Mouse (Mus musculus) C2C12 (cell line): ENCODE data around the gene Six3. TPM values are rescaled to one million over a fixed set of nuclear protein-coding genes. Genes with fewer than 3 reads are reported as not detected.

Experiments
- H3K27me3 ChIP-seq: one replicate; pipeline ENCODE4 v1.6.1; 2011; ENCODE audit not compliant: control insufficient read depth, insufficient read depth, insufficient read length
- H3K36me3 ChIP-seq: one replicate; pipeline ENCODE4 v1.6.1; 2011; ENCODE audit not compliant: control insufficient read depth, insufficient read depth
- H3K4me3 ChIP-seq: one replicate; pipeline ENCODE4 v1.5.1; 2011; ENCODE audit warnings: mild to moderate bottlenecking, control low read depth; ENCODE audit not compliant: poor library complexity, insufficient read depth, severe bottlenecking
- H3K79me2 ChIP-seq: one replicate; pipeline ENCODE4 v1.6.1; 2011; ENCODE audit not compliant: control insufficient read depth, insufficient read depth
- H3K79me3 ChIP-seq: one replicate; pipeline ENCODE4 v1.6.1; 2011; ENCODE audit warnings: low read depth, control low read depth
- H3ac ChIP-seq: one replicate; pipeline ENCODE3; 2011; ENCODE audit warnings: low read depth; ENCODE audit not compliant: control insufficient read depth, insufficient read length
- CEBPB ChIP-seq: IDR thresholded peaks from one replicate; pipeline ENCODE4 v1.6.1; 2011; ENCODE audit warnings: low read depth, mild to moderate bottlenecking, control low read depth, moderate library complexity
- CTCF ChIP-seq: IDR thresholded peaks from one replicate; pipeline ENCODE4 v1.5.1; 2011; ENCODE audit not compliant: control insufficient read depth, insufficient read depth, insufficient read length
- FOSL1 ChIP-seq: IDR thresholded peaks from one replicate; pipeline ENCODE4 v1.8.0; 2011; ENCODE audit warnings: mild to moderate bottlenecking, low read length; ENCODE audit not compliant: poor library complexity, insufficient read depth, severe bottlenecking
- MAX ChIP-seq: IDR thresholded peaks from one replicate; pipeline ENCODE4 v1.6.1; 2011; ENCODE audit warnings: mild to moderate bottlenecking, control low read depth
- MYOD1 ChIP-seq: IDR thresholded peaks from one replicate; pipeline ENCODE4 v1.6.1; 2011; ENCODE audit warnings: low read depth; ENCODE audit not compliant: control insufficient read depth, insufficient read length
- MYOG ChIP-seq: IDR thresholded peaks from one replicate; pipeline ENCODE4 v1.6.1; 2011; ENCODE audit not compliant: control insufficient read depth, insufficient read length; ENCODE audit errors: extremely low read depth
- USF1 ChIP-seq: IDR thresholded peaks from one replicate; pipeline ENCODE4 v1.6.1; 2011; ENCODE audit warnings: low read depth, mild to moderate bottlenecking, control low read depth, moderate library complexity
- polyA plus RNA-seq: library from polyadenylated mRNA; unstranded; fragments of >200 nt; fragmentation: generic; extraction: Trizol; gene quantifications from one replicate; pipeline ENCODE4 v1.2.1, GENCODE M21; 2012; ENCODE audit warnings: missing spikeins

Six3 gene
- polyA plus RNA-seq, 1 experiment: not detected

DNA sequence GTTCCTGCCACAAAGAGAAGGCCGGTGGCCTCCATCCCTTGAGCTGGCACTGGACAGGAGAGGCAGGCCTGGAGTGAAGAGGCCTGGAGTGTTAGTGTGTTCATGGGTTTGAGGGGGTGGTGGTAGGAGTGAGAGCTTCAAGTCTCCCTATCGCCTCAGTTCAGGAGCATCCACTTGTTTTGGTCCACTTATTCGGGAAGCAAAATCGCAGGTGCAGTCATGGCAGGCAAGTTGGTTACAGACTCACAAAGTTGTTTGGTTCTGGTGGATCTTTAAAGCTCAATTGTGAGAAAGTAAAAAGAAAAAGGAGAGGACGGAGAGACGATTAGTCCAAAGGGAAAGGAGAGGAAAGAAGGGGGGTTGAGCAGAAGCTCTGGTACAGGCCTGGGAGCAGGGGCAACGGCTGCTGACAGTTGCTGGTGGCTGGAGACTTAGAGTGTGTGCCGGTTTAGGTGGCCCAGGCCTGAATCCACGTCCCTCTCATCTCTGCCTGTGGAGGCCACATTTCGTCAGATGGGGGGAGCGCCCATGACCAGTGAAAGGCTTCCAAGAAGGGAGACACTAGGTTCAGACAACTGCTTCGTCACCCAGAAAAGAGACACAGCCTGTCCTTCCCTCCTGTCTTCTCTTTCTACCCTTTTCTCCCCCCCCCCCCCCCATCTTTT lies 9.2 kb downstream of the Six3 start:
- H3K79me3 ChIP-seq: no peaks in the 10 kb centered on the region
- H3K36me3 ChIP-seq: no peaks in the 10 kb centered on the region
- H3ac ChIP-seq: no peak overlapping the region
- no peak overlapping the region for H3K4me3 ChIP-seq
- no peaks in the 10 kb centered on the region for H3K79me2 ChIP-seq
- TF ChIP-seq CEBPB (no peak), FOSL1 (no peak), MYOD1 (no peak), CTCF (no peak), USF1 (no peak), MAX (no peak)
- H3K27me3 ChIP-seq: peaks cover 79% of the 10 kb centered on the region

DNA sequence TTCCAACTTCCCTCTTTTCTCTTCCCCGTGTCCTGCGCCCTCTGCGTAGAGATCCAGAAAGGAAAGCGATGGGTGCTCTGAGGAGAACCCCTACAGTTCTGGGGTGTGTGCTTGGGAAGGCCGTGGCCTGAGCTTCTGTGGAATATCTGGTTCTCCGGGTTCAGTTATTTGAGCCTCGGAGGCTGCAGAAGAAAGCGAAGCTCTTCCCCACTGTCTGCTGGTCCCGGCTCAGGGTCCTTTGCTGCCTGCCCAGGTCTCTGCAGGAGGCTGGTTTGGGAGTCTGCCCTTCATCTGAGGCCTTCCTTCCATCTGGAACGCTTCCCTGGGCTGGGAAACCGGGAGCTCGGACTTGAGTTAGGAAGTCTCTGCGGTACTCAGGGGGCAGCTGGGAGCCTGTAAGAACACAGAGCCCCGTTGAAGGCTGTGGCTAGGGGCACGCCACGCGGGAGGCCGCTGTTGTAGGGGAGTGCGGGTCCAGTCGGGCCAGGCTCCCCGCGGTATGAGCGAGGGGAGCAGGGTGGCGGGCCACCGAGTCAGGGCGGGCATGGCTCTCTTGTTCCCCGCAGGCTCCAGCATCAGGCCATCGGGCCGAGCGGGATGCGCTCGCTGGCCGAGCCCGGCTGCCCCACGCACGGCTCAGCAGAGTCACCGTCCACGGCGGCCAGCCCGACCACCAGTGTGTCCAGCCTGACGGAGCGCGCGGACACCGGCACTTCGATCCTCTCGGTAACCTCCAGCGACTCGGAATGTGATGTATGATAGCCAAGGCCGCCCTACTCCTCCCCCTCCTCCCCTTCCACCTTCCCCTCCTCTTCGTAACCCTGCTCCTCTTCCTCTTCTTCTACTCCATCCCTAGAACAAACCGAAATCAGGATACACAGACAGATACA lies 10.0 kb downstream of the Six3 start:
- Histone ChIP-seq H3K79me2 (no peaks in the 10 kb centered on the region), H3ac (no peak overlapping the region), H3K36me3 (no peaks in the 10 kb centered on the region), H3K27me3 (peaks cover 74% of the 10 kb centered on the region), H3K4me3 (no peak overlapping the region), H3K79me3 (no peaks in the 10 kb centered on the region)
- TF ChIP-seq FOSL1 (no peak), CEBPB (no peak)

DNA sequence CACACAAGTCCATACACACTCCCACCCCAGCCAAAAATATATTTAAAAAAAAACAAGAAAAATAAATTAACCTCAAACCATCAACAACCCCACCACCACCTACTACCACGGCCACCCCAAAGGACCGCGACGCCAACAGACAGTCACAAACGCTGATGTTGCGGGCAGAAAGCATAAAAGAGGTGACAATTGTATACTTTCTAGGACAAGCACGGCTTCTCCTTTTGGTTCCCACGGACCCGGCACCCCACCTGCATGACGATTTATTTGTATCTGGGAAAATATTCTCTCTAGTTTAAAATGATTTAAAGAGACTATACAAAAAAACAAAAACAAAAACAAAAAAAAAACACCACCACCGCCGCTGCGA lies 10.6 kb downstream of the Six3 start:
- H3K36me3 ChIP-seq: no peaks in the 10 kb centered on the region
- H3K27me3 ChIP-seq: peaks cover 74% of the 10 kb centered on the region
- no peak overlapping the region for H3K4me3 ChIP-seq
- H3K79me3 ChIP-seq: no peaks in the 10 kb centered on the region
- no peak overlapping the region for H3ac ChIP-seq
- TF ChIP-seq FOSL1 (no peak), MYOD1 (no peak), MAX (no peak), USF1 (no peak), CEBPB (no peak), CTCF (no peak), MYOG (no peak)
- H3K79me2 ChIP-seq: no peaks in the 10 kb centered on the region

DNA sequence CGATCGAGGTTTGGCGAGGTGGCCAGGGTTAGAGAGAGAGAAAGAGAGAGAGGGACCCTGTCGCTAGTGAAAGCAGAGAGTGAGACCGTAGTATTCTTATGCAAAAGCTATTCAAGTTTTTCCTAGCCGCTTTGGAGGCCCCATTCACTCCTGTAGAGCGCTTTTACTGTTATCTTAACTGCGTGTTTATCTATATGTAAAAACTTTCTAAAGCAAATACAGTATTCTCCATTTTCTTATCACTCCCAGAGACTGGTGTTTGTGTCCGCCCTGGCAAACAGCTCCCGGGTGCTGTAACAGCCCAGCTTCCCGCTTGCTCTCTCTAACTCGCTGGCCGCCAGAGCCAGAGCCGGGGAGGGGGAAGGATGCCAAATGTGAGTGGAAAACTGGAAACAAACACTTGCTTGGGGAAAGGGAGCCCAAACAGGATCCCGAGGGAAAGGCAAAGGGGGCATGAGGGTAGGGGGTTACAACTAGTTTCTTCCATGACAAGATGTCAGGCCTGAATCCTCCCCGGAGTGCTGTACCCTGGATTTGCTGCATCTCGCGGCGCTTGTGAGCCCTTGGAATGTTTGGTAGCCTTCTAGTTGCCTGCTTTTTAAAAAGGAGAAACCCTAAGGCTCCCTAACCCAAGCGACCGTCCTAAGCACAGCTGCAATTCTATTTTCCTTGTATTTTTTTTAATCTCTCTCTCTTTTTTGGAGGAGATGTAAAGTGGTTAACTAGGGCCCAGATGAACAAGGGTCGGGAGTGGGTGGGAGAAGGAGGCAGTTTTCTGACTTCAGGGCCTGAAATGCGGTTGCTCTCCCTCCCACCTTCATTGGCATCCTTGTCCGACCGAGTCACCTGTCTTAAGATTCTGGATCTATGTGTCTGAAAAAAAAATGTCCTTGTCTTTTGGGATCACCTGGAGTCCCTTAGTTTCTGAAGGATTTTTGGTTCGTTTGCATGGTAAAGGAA lies 11.9 kb downstream of the Six3 start:
- H3ac ChIP-seq: no peak overlapping the region
- no peaks in the 10 kb centered on the region for H3K36me3 ChIP-seq
- H3K79me2 ChIP-seq: no peaks in the 10 kb centered on the region
- no peaks in the 10 kb centered on the region for H3K79me3 ChIP-seq
- no peak overlapping the region for H3K4me3 ChIP-seq
- no peak for TF ChIP-seq MAX
- TF ChIP-seq CEBPB: no peak
- TF ChIP-seq MYOD1: no peak
- peaks cover 62% of the 10 kb centered on the region for H3K27me3 ChIP-seq

DNA sequence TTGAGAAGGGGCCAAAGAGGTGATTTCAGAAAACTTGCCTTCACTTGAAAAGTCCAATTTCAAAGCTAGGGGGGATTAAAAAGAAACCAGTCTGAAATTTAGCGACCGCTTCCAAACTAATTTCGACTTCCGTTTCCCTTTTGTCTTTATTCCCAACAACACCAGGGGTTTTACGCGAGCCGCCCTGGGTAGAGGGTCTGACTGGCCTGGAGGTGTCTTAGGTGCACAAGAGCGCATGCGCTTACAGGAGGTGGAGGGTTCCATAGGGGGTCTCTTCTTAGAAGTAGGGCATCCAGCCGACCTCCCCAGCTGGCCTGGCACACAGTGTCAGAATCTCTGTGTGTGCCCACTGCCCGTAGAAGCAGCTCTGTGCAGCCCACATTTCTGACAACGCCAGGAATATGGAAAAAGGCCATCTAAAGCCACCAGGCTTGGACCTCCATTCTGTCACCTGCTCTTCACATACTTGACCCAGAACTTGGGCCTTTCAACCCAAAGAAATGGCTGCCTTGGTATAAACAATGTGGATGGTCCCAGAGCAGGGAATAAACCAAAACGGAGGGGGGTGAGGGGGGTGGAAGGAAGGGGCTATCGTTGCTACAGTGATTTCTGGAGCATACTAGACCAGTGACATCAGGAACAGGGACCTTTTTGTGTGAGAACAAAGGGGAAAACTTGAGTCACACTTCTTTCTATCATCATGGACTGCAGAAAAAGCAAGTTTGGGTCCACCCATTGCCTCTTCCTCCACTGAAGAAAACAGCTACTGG lies 12.9 kb downstream of the Six3 start:
- H3K36me3 ChIP-seq: no peaks in the 10 kb centered on the region
- TF ChIP-seq CEBPB (no peak), MAX (no peak), MYOD1 (no peak), MYOG (no peak), USF1 (no peak), CTCF (no peak), FOSL1 (no peak)
- H3K4me3 ChIP-seq: no peak overlapping the region
- H3K79me3 ChIP-seq: no peaks in the 10 kb centered on the region
- peaks cover 52% of the 10 kb centered on the region for H3K27me3 ChIP-seq
- H3K79me2 ChIP-seq: no peaks in the 10 kb centered on the region
- H3ac ChIP-seq: no peak overlapping the region
